Mouse (Mus musculus) kidney, postnatal 0 days (tissue): ENCODE data around the gene Epsti1. TPM values are rescaled to one million over a fixed set of nuclear protein-coding genes. Genes with fewer than 3 reads are reported as not detected.

Source experiments
- ATAC-seq: fragments of 200-750 bp; cut with Nextera tagmentation; replicated peaks from 2 replicates; pipeline ENCODE4 v1.8.0; 2017; ENCODE audit warnings: low read depth, moderate number of reproducible peaks, moderate TSS enrichment, moderate library complexity; ENCODE audit not compliant: low FRiP score
- DNase-seq: peaks from one replicate; pipeline ENCODE4 v3.0.0-alpha.2; 2016; ENCODE audit warnings: low spot score
- H3K27ac ChIP-seq: fragments of 300-500 bp; sonication (generic); 2 replicates; pipeline ENCODE4 v1.5.1; 2014; ENCODE audit warnings: mild to moderate bottlenecking
- H3K27me3 ChIP-seq: fragments of 300-500 bp; sonication (generic); 2 replicates; pipeline ENCODE4 v1.6.1; 2014; ENCODE audit warnings: low read length, mixed read lengths; ENCODE audit not compliant: insufficient read depth
- H3K36me3 ChIP-seq: fragments of 300-500 bp; sonication (generic); 2 replicates; pipeline ENCODE4 v1.6.1; 2014; ENCODE audit warnings: low read length, mixed read lengths; ENCODE audit not compliant: insufficient read depth
- H3K4me1 ChIP-seq: fragments of 300-500 bp; sonication (generic); replicated peaks from 2 replicates; pipeline ENCODE4 v1.6.1; 2014; ENCODE audit warnings: antibody characterized with exemption, low read length, mixed read lengths; ENCODE audit not compliant: insufficient read depth
- H3K4me2 ChIP-seq: fragments of 300-500 bp; sonication (generic); 2 replicates; pipeline ENCODE4 v1.6.1; 2014; ENCODE audit warnings: mild to moderate bottlenecking, low read length, moderate library complexity, mixed read lengths
- H3K4me3 ChIP-seq: fragments of 300-500 bp; sonication (generic); replicated peaks from 2 replicates; pipeline ENCODE4 v1.5.1; 2014; ENCODE audit warnings: low read depth, low read length
- H3K9ac ChIP-seq: fragments of 300-500 bp; sonication (generic); 2 replicates; pipeline ENCODE4 v1.6.1; 2014; ENCODE audit warnings: low read depth, low read length
- H3K9me3 ChIP-seq: fragments of 300-500 bp; sonication (generic); replicated peaks from 2 replicates; pipeline ENCODE4 v1.6.1; 2016; ENCODE audit warnings: low read length, inconsistent platforms, mixed read lengths
- CTCF ChIP-seq: IDR thresholded peaks from 2 replicates; pipeline ENCODE4 v1.5.1; 2016; ENCODE audit warnings: antibody characterized with exemption, low read depth, mild to moderate bottlenecking, moderate library complexity
- WGBS: fragments of 180-500 bp; shearing (Covaris S2); extraction: QIAGEN DNeasy Blood & Tissue Kit; methylation state at CpG from one replicate; pipeline ENCODE4 v1.1.7; 2014; 5-methylcytosine and 5-hydroxymethylcytosine counted together
- polyA plus RNA-seq: library from polyadenylated mRNA; unstranded; fragments of >200 nt; fragmentation: Nextera tagmentation; extraction: Ambion mirVana; gene quantifications from 2 replicates; pipeline ENCODE4 v1.2.1, GENCODE M21; 2015

Gene Epsti1
- polyA plus RNA-seq, 1 experiment from 2014 or later, result 3.8 TPM

- WGBS, result 84% methylated on average over 5 of the region's 5 CpGs
- H3K4me3 ChIP-seq, result no peak overlapping the region
- H3K4me1 ChIP-seq, result no peaks in the 10 kb centered on the region
- ATAC-seq (no peak), DNase-seq (no peak)
- H3K4me2 ChIP-seq, result no peak overlapping the region
- no peak overlapping the region for H3K9ac ChIP-seq
- no peak overlapping the region for H3K27ac ChIP-seq
- TF ChIP-seq CTCF, result no peak
- H3K27me3 ChIP-seq, result no peaks in the 10 kb centered on the region
- no peaks in the 10 kb centered on the region for H3K9me3 ChIP-seq
- H3K36me3 ChIP-seq, result no peaks in the 10 kb centered on the region
Measured at GRCm38 (mm10) chr14:77906586-77906985, 2.5 kb downstream of the Epsti1 start.

DNA sequence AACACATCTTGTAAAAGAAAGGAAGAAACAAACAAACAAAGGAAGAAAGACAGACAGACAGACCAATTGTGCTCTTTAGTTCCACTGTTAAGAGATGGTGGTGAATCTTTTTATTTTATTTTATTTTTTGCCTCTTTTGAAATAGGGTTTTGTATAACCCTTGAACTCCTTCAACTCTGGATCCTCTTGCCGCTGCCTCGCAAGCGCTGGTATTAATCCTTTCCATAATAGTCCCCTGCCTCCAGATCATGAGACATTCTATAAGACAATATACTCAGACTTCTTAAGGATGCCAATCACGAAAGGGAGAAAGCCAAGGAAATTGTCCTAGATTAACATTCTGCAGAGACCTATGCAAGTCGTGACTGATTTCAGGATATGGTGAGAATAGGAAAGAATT is 11.7 kb downstream of the Epsti1 start:
- ATAC-seq (no peak), DNase-seq (no peak)
- no peak overlapping the region for H3K4me3 ChIP-seq
- H3K4me1 ChIP-seq, result no peaks in the 10 kb centered on the region
- H3K9ac ChIP-seq, result no peak overlapping the region
- H3K27ac ChIP-seq, result no peak overlapping the region
- TF ChIP-seq CTCF, result no peak
- no peak overlapping the region for H3K4me2 ChIP-seq
- 92% methylated on average over 5 of the region's 5 CpGs for WGBS
- H3K9me3 ChIP-seq, result no peaks in the 10 kb centered on the region
- H3K27me3 ChIP-seq, result no peaks in the 10 kb centered on the region
- no peaks in the 10 kb centered on the region for H3K36me3 ChIP-seq

GRCm38 (mm10) chr14:77921641-77922040 is 17.6 kb downstream of the Epsti1 start:
- no peak for TF ChIP-seq CTCF
- no peak overlapping the region for H3K9ac ChIP-seq
- no peak overlapping the region for H3K4me2 ChIP-seq
- H3K4me3 ChIP-seq, result no peak overlapping the region
- H3K4me1 ChIP-seq, result 0 out of 2 replicates have a peak, but pooled peaks cover 5% of the 10 kb centered on the region
- H3K27me3 ChIP-seq, result no peaks in the 10 kb centered on the region
- no peak overlapping the region for H3K27ac ChIP-seq
- H3K9me3 ChIP-seq, result no peaks in the 10 kb centered on the region
- DNase-seq (no peak), ATAC-seq (no peak)
- WGBS, result 88% methylated on average over 8 of the region's 8 CpGs
- H3K36me3 ChIP-seq, result no peaks in the 10 kb centered on the region

GRCm38 (mm10) chr14:77923076-77923865 is 19.2 kb downstream of the Epsti1 start:
- TF ChIP-seq CTCF, result no peak
- no peaks in the 10 kb centered on the region for H3K36me3 ChIP-seq
- DNase-seq (peak; percentile 85), ATAC-seq (no peak)
- no peaks in the 10 kb centered on the region for H3K27me3 ChIP-seq
- no peak overlapping the region for H3K4me3 ChIP-seq
- H3K9me3 ChIP-seq, result no peaks in the 10 kb centered on the region
- no peak overlapping the region for H3K27ac ChIP-seq
- 0 out of 2 replicates have a peak, but pooled peaks cover 5% of the 10 kb centered on the region for H3K4me1 ChIP-seq
- H3K4me2 ChIP-seq, result no peak overlapping the region
- H3K9ac ChIP-seq, result no peak overlapping the region
- 52% methylated on average over 6 of the region's 6 CpGs for WGBS

DNA sequence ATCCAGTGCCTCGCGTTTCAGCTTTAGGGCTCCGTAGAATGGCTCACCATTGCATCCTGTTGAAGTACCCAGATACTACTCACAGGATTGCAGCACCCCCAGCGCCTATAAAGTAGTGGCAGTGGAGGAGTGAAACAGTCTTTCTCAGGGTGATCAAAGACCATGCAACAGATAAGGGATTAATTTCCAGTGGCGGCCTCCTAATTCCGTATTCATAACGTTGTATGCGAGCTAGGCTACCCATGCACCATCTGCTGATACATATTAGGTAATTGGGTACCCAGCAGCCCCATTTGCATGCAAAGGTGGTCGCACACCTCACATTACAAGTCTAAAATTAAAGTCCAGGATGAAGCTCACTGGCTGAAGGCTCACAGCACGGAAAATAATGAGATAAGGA is 21.4 kb downstream of the Epsti1 start:
- no peak overlapping the region for H3K27ac ChIP-seq
- no peak overlapping the region for H3K9ac ChIP-seq
- H3K4me1 ChIP-seq, result 0 out of 2 replicates have a peak, but pooled peaks cover 5% of the 10 kb centered on the region
- no peak overlapping the region for H3K4me2 ChIP-seq
- no peaks in the 10 kb centered on the region for H3K9me3 ChIP-seq
- H3K27me3 ChIP-seq, result no peaks in the 10 kb centered on the region
- ATAC-seq, result no peak
- no peak overlapping the region for H3K4me3 ChIP-seq
- TF ChIP-seq CTCF, result no peak
- no peaks in the 10 kb centered on the region for H3K36me3 ChIP-seq
- 74% methylated on average over 10 of the region's 10 CpGs for WGBS
- DNase-seq, result no peak

GRCm38 (mm10) chr14:77926718-77927117 is 22.7 kb downstream of the Epsti1 start:
- no peak for ATAC-seq
- Histone ChIP-seq H3K9ac (no peak overlapping the region), H3K27me3 (no peaks in the 10 kb centered on the region), H3K4me3 (no peak overlapping the region), H3K36me3 (no peaks in the 10 kb centered on the region), H3K27ac (no peak overlapping the region), H3K9me3 (no peaks in the 10 kb centered on the region), H3K4me1 (0 out of 2 replicates have a peak, but pooled peaks cover 5% of the 10 kb centered on the region), H3K4me2 (no peak overlapping the region)
- peak; percentile 70 for TF ChIP-seq CTCF
- peak; percentile 59 for DNase-seq
- 63% methylated on average over 3 of the region's 3 CpGs for WGBS

DNA sequence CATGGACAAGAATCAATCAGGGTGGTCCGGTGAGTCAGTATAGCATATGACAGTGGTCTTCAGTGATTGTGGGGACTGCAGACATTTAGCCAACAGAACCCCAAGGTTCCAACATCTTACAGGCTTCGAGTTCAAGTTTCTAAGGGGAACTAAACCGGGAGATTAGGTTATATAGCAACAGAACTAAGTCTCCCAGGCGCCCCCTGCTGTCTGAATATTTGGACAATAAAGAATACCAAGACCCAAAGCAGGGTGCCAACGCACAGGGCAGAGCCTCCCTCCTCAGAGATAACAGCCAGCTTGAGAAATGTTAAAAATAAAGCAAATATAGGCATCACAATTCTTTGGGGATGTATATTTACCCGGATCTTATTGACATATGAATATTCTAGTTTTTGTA is 24.0 kb downstream of the Epsti1 start:
- H3K36me3 ChIP-seq, result no peaks in the 10 kb centered on the region
- H3K27me3 ChIP-seq, result no peaks in the 10 kb centered on the region
- H3K9ac ChIP-seq, result no peak overlapping the region
- no peak overlapping the region for H3K4me3 ChIP-seq
- ATAC-seq, result no peak
- H3K27ac ChIP-seq, result no peak overlapping the region
- WGBS, result 44% methylated on average over 6 of the region's 6 CpGs
- DNase-seq, result peak; percentile 74
- peaks cover 5% of the 10 kb centered on the region; the same call in 1 of the 2 replicates for H3K4me1 ChIP-seq
- TF ChIP-seq CTCF, result peak; percentile 67
- no peaks in the 10 kb centered on the region for H3K9me3 ChIP-seq
- no peak overlapping the region for H3K4me2 ChIP-seq
